Mouse (Mus musculus) hindbrain, postnatal 0 days (tissue): ENCODE data around the gene Cbln3. TPM values are rescaled to one million over a fixed set of nuclear protein-coding genes. Genes with fewer than 3 reads are reported as not detected.

Experiments used
- ATAC-seq: fragments of 200-750 bp; cut with Nextera tagmentation; 2 replicates; pipeline ENCODE4 v1.8.0; 2017; ENCODE audit warnings: mild to moderate bottlenecking, moderate TSS enrichment, moderate library complexity
- DNase-seq: peaks from one replicate; pipeline ENCODE4 v3.0.0-alpha.2; 2015; ENCODE audit warnings: low spot score
- H3K27ac ChIP-seq: fragments of 300-500 bp; sonication (generic); 2 replicates; pipeline ENCODE4 v1.5.1; 2014; ENCODE audit warnings: mild to moderate bottlenecking
- H3K27me3 ChIP-seq: fragments of 300-500 bp; sonication (generic); 2 replicates; pipeline ENCODE4 v1.6.1; 2014; ENCODE audit warnings: low read length, mixed read lengths; ENCODE audit not compliant: insufficient read depth
- H3K36me3 ChIP-seq: fragments of 300-500 bp; sonication (generic); 2 replicates; pipeline ENCODE4 v1.6.1; 2014; ENCODE audit warnings: low read length, mixed read lengths; ENCODE audit not compliant: insufficient read depth
- H3K4me1 ChIP-seq: fragments of 300-500 bp; sonication (generic); 2 replicates; pipeline ENCODE4 v1.6.1; 2014; ENCODE audit warnings: antibody characterized with exemption, low read length, mixed read lengths; ENCODE audit not compliant: insufficient read depth
- H3K4me2 ChIP-seq: fragments of 300-500 bp; sonication (generic); 2 replicates; pipeline ENCODE4 v1.6.1; 2014; ENCODE audit warnings: low read depth, mild to moderate bottlenecking, low read length, moderate library complexity, mixed read lengths
- H3K4me3 ChIP-seq: fragments of 300-500 bp; sonication (generic); 2 replicates; pipeline ENCODE4 v1.5.1; 2014; ENCODE audit warnings: low read length
- H3K9ac ChIP-seq: fragments of 300-500 bp; sonication (generic); replicated peaks from 2 replicates; pipeline ENCODE4 v1.6.1; 2014; ENCODE audit warnings: mild to moderate bottlenecking, low read length, moderate library complexity, mixed read lengths
- H3K9me3 ChIP-seq: fragments of 300-500 bp; sonication (generic); 2 replicates; pipeline ENCODE4 v1.6.1; 2016; ENCODE audit warnings: low read length, mixed read lengths
- CTCF ChIP-seq: IDR thresholded peaks from 2 replicates; pipeline ENCODE4 v1.5.1; 2016; ENCODE audit warnings: antibody characterized with exemption, control low read depth, low read depth
- WGBS: fragments of 180-500 bp; shearing (Covaris S2); extraction: QIAGEN DNeasy Blood & Tissue Kit; methylation state at CpG from one replicate; pipeline ENCODE4 v1.1.7; 2014; 5-methylcytosine and 5-hydroxymethylcytosine counted together
- polyA plus RNA-seq: library from polyadenylated mRNA; unstranded; fragments of >200 nt; fragmentation: Nextera tagmentation; extraction: Ambion mirVana; gene quantifications from 2 replicates; pipeline ENCODE4 v1.2.1, GENCODE M21; 2015
- total RNA-seq: library from RNA; depleted of rRNA; stranded (reverse); fragments of >200 nt; gene quantifications from 2 replicates; pipeline ENCODE4 v1.2.3, GENCODE M21; 2014

The Cbln3 gene
- total and polyA plus RNA-seq, 2 experiments from 2014 or later, result 0.68 to 2.1 TPM

DNA sequence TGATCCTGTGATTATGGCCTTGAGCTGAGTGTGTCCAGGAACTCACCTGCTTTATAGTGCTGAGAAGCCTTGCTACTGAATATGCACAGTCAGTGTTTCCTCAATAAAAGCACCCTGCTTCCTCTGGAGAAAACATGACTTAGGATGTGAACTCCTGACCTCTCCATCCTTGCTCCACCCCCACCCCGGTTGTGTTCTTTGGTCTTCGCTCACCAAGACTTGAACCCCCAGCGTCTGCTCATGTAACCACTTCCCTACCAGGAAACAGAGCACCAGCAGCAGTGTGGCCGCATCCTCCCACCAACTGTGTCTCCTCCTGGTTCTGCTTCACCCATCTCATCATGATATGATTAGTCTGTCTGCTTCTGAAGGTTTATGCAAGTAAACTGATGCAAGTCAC lies 29.2 kb upstream of the Cbln3 start:
- Histone ChIP-seq H3K9me3 (no peaks in the 10 kb centered on the region), H3K36me3 (no peaks in the 10 kb centered on the region), H3K9ac (no peak overlapping the region), H3K4me2 (no peak overlapping the region), H3K4me3 (no peak overlapping the region), H3K27me3 (no peaks in the 10 kb centered on the region), H3K27ac (no peak overlapping the region), H3K4me1 (no peaks in the 10 kb centered on the region)
- TF ChIP-seq CTCF, result no peak
- ATAC-seq (no peak), DNase-seq (no peak)
- 52% methylated on average over 4 of the region's 4 CpGs for WGBS

DNA sequence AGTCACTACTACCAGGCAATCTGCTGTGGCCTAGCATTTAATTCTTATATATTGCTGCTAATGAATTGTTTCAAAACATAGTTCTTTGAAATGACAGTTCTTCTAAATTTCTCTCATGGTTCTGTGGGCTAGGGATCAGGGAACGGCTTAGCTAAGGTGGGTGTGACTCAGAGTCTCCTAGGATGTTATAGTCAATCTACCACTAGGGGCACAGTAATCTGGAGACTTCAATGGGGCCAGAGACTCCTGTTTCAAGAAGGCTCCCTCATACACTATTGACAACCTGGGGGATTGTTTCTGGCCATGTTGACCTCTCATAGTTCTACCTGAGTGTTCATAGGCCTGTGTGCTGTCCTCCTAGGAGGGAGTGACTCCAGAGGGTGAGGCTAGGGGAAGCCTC lies 21.3 kb upstream of the Cbln3 start:
- Histone ChIP-seq H3K36me3 (no peaks in the 10 kb centered on the region), H3K4me2 (no peak overlapping the region), H3K27ac (no peak overlapping the region), H3K4me1 (peaks cover 5% of the 10 kb centered on the region; the same call in 1 of the 2 replicates), H3K9ac (no peak overlapping the region), H3K27me3 (no peaks in the 10 kb centered on the region), H3K9me3 (no peaks in the 10 kb centered on the region), H3K4me3 (no peak overlapping the region)
- TF ChIP-seq CTCF, result peak; percentile 58
- 31% methylated on average over 1 of the region's 1 CpGs for WGBS
- no peak for DNase-seq
- no peak for ATAC-seq

- DNase-seq, result no peak
- peaks cover 11% of the 10 kb centered on the region for H3K4me1 ChIP-seq
These were observed 16.2 kb upstream of the Cbln3 start for GRCm38 (mm10) chr14:55900414-55900755.

DNA sequence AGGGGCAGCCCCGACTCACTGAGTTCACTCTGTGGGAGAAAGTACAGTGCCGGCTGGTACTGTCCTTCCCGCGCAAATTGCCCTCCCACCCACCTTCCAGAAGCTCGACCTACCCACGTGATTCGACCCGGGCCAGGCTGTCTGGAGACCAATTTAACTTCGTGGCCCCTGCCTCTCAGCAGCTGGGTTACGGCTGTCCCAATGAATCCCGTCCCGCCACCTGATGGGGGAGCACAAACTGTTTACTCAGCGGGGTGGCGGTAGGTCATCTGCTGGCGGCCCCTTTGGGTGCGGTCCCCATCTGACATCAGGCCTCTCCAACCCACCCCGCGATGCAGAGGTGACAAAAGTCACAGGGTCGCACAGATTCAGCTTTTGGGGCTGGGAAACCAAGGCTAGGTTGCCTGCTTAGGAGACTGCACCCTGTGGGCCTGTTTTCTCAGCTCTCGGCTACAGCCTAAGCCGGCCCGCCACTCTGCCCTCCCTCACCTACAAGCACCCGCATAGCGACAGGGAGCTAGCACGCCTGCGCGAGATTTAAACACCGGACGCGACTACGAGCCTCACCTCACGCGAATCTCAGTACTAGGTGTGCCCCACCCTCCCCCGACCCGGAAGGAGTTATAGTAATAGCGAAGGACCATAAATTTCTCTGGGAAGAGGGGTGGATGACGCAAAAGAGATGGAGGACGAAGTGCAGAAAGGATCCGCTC lies 15.7 kb upstream of the Cbln3 start, which contains the start of gene Sdr39u1:
TSS of gene Sdr39u1 (minus strand) at position 593 of the 713 bp plus-strand sequence.
- TF ChIP-seq CTCF, result no peak
- H3K27ac ChIP-seq, result peak within 1 kb of the TSS; percentile 84
- peak within 1 kb of the TSS; percentile 52 for H3K4me3 ChIP-seq
- peak; percentile 96 for ATAC-seq
- H3K9ac ChIP-seq, result peak within 1 kb of the TSS; percentile 76
- H3K36me3 ChIP-seq, result peaks cover 26% of the 10 kb centered on the region
- WGBS, result 2% methylated on average over 39 of the region's 39 CpGs
- H3K9me3 ChIP-seq, result no peaks in the 10 kb centered on the region
- peak within 1 kb of the TSS; percentile 90 for H3K4me2 ChIP-seq
- H3K4me1 ChIP-seq, result peaks cover 11% of the 10 kb centered on the region
- no peaks in the 10 kb centered on the region for H3K27me3 ChIP-seq
- DNase-seq, result peak; percentile 96

More at GRCm38 (mm10) chr14:55900414-55900755, 16.2 kb upstream of the Cbln3 start:
- 8% methylated on average over 12 of the region's 12 CpGs for WGBS
- ATAC-seq, result no peak
- no peak for TF ChIP-seq CTCF
- Histone ChIP-seq H3K27ac (peak overlapping the region; percentile 84), H3K27me3 (no peaks in the 10 kb centered on the region), H3K4me3 (peak overlapping the region; percentile 52), H3K9me3 (no peaks in the 10 kb centered on the region), H3K36me3 (peaks cover 21% of the 10 kb centered on the region; the same call in 1 of the 2 replicates), H3K4me2 (peak overlapping the region; percentile 90), H3K9ac (peak overlapping the region; percentile 76)

DNA sequence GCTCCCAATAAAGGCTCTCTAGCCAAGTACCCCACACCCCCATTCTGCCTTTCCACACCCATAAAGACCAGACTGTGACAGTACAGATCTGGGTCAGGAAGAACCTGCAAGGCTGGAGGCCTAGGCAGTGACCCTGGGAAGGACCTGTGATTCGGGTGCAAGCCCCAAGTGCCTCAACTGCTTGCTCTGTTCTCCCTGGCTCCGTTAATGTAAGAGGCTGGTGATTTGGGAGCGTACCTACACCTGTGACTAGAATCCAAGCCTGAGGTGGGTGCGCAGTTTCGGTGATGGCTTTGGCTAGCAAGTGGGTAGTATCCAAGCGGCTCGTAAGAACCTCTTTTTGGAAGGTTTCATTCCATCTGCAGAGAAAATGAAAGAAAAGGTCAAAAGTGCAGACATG lies 14.8 kb upstream of the Cbln3 start:
- H3K27me3 ChIP-seq, result no peaks in the 10 kb centered on the region
- 92% methylated on average over 7 of the region's 7 CpGs for WGBS
- peaks cover 35% of the 10 kb centered on the region for H3K36me3 ChIP-seq
- ATAC-seq (no peak), DNase-seq (no peak)
- no peak overlapping the region for H3K4me3 ChIP-seq
- H3K9ac ChIP-seq, result peak overlapping the region; percentile 76; the same call in 1 of the 2 replicates
- no peak overlapping the region for H3K27ac ChIP-seq
- H3K4me1 ChIP-seq, result peaks cover 11% of the 10 kb centered on the region
- H3K9me3 ChIP-seq, result no peaks in the 10 kb centered on the region
- TF ChIP-seq CTCF, result no peak
- H3K4me2 ChIP-seq, result peak overlapping the region; percentile 90

GRCm38 (mm10) chr14:55897671-55898070 lies 13.5 kb upstream of the Cbln3 start:
- 96% methylated on average over 12 of the region's 12 CpGs for WGBS
- H3K36me3 ChIP-seq, result peaks cover 42% of the 10 kb centered on the region
- H3K4me3 ChIP-seq, result no peak overlapping the region

More at GRCm38 (mm10) chr14:55897671-55898070, 13.5 kb upstream of the Cbln3 start:
- H3K4me1 ChIP-seq, result peaks cover 11% of the 10 kb centered on the region
- H3K9ac ChIP-seq, result no peak overlapping the region
- no peaks in the 10 kb centered on the region for H3K27me3 ChIP-seq
- H3K27ac ChIP-seq, result no peak overlapping the region
- no peak for DNase-seq
- TF ChIP-seq CTCF, result no peak
- H3K9me3 ChIP-seq, result no peaks in the 10 kb centered on the region
- no peak overlapping the region for H3K4me2 ChIP-seq
- no peak for ATAC-seq
